9 mouse cellular contexts compared by ENCODE assay signal in the genomic region with DNA sequence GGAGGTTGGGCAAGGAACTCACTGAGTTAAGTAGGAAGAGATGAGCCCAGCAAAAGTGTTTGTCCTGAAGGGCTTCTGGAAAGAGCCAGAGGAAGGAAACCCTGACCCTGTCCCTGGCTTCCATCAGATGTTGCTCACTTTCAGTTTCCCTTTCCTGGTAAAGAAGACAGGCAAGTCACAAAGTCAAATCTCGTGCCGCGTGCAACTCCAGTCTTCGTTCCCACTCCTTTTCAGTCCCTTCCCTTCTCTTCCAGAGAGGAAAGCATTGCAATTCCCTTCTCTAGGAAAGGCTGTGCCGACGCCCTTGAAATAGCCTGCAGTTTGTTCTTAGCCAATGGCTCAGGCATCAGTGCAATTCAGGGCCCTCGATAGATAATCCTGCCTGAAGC. TPM values are rescaled to one million over a fixed set of nuclear protein-coding genes. Genes with fewer than 3 reads are reported as not detected.
DNase-seq lines count a peak whose midpoint lies in the region; ATAC-seq lines count a peak whose summit lies in the region.
"Had no signal": no experiment of that assay in that cellular context is flagged by ENCODE, and none has a peak within 500 bp of the region (broad histone marks: within the 10 kb centered on the region; RNA-seq: fewer than 3 reads in every experiment).

No protein-coding gene starts in this region.

- intact Hi-C loops in heart, postnatal 14 days (cut with DNase I) = loop anchor here (5.0 kb wide), 2 partner anchors 117 to 162 kb away; partner anchors contain the start of genes Acox2 and Kctd6

- no peak overlapping the region for H3K4me2 ChIP-seq in heart, embryonic 11.5 days
- H3K4me2 ChIP-seq in stomach, embryonic 15.5 days = peak overlapping the region; percentile 35

- no peak for ATAC-seq in heart, embryonic 11.5 days (replicated peaks; ENCODE audit: insufficient number of reproducible peaks, low FRiP score, low TSS enrichment)
- no peak for ATAC-seq in stomach, embryonic 15.5 days (ENCODE audit: insufficient read depth, low FRiP score, low read depth)

- H3K9me3 ChIP-seq in heart, embryonic 11.5 days (replicated peaks; ENCODE audit: control insufficient read depth, low read length) = no peaks in the 10 kb centered on the region
- H3K9me3 ChIP-seq in stomach, embryonic 15.5 days = no peaks in the 10 kb centered on the region

- H3K27me3 ChIP-seq in heart, embryonic 11.5 days (ENCODE audit: control insufficient read depth, insufficient read depth, low read length) = no peaks in the 10 kb centered on the region
- no peaks in the 10 kb centered on the region for H3K27me3 ChIP-seq in stomach, embryonic 15.5 days (replicated peaks)

- H3K4me1 ChIP-seq in heart, embryonic 11.5 days (ENCODE audit: control insufficient read depth, insufficient read depth, low read length) = peaks cover 3% of the 10 kb centered on the region
- peaks cover 9% of the 10 kb centered on the region for H3K4me1 ChIP-seq in stomach, embryonic 15.5 days

- peak; percentile 97 for DNase-seq in heart, adult 11 months
- peak; percentile 20 to 36 for DNase-seq in heart, postnatal 14 days
- peak; percentile 27 to 32 for DNase-seq in kidney, postnatal 4 days
- no peak for DNase-seq in spleen, postnatal 10 days (ENCODE audit: low spot score in 2 of 2)
- DNase-seq in cerebellum, adult 11 months = no peak
- no peak for DNase-seq in gastrocnemius, adult 8-10 months (ENCODE audit: low spot score in 2 of 2)
- DNase-seq: thymus, postnatal 4 days had no signal

- WGBS in heart, embryonic 11.5 days (ENCODE audit: insufficient replicate concordance) = 55% methylated on average over 7 of the region's 7 CpGs
- 39% methylated on average over 7 of the region's 7 CpGs for WGBS in stomach, embryonic 15.5 days

- no peak overlapping the region for H3K9ac ChIP-seq in heart, embryonic 11.5 days (ENCODE audit: low read depth, low read length)
- H3K9ac ChIP-seq in stomach, embryonic 15.5 days = no peak overlapping the region

- H3K27ac ChIP-seq in heart, embryonic 11.5 days (ENCODE audit: low read depth, low read length) = no peak overlapping the region
- H3K27ac ChIP-seq in stomach, embryonic 15.5 days = peak overlapping the region; percentile 88

- H3K36me3 ChIP-seq in heart, embryonic 11.5 days (ENCODE audit: control insufficient read depth, insufficient read depth, low read length) = no peaks in the 10 kb centered on the region
- no peaks in the 10 kb centered on the region for H3K36me3 ChIP-seq in stomach, embryonic 15.5 days

- no peak overlapping the region for H3K4me3 ChIP-seq in heart, embryonic 11.5 days (ENCODE audit: low read depth, low read length)
- no peak overlapping the region for H3K4me3 ChIP-seq in stomach, embryonic 15.5 days (replicated peaks)

RNA-seq across cellular contexts. Expression of gene Pxk, which starts 2.5 kb away (rescaled TPM):
- polyA plus RNA-seq in heart, embryonic 11.5 days (2014; fragmentation: Nextera tagmentation; extraction: Ambion mirVana) = 26.6 and 28.8 TPM in 2 replicates
- 10 to 100 TPM; 20.6 to 24.4 TPM for total RNA-seq in heart, postnatal 14 days (2021)
- 39.0 and 39.6 TPM in 2 replicates for polyA plus RNA-seq in stomach, embryonic 15.5 days (2015; fragmentation: Nextera tagmentation; extraction: Ambion mirVana)
- 10 to 100 TPM; 11.4 to 14.9 (median 12.6) TPM for total RNA-seq in gastrocnemius, adult 8-10 months (2022)

RNA-seq across cellular contexts. Expression of gene Rpp14, which starts 15.4 kb away (rescaled TPM):
- polyA plus RNA-seq in heart, embryonic 11.5 days (2014; fragmentation: Nextera tagmentation; extraction: Ambion mirVana) = 40.0 and 43.5 TPM in 2 replicates
- 10 to 100 TPM; 25.5 to 28.5 TPM for total RNA-seq in heart, postnatal 14 days (2021)
- 48.8 and 52.3 TPM in 2 replicates for polyA plus RNA-seq in stomach, embryonic 15.5 days (2015; fragmentation: Nextera tagmentation; extraction: Ambion mirVana)
- total RNA-seq in gastrocnemius, adult 8-10 months (2022) = 10 to 100 TPM; 31.3 to 35.1 (median 33.2) TPM

Comparison
In these comparisons a context has a peak if more than half of its experiments do, and no peak if none do; other contexts are left out.
1. DNase-seq: peak in heart, adult 11 months (single experiment), heart, postnatal 14 days (2 of 2) and kidney, postnatal 4 days (2 of 2); none in spleen, postnatal 10 days (0 of 2), cerebellum, adult 11 months (single experiment) and gastrocnemius, adult 8-10 months (0 of 2).